Mouse (Mus musculus): Measurements from ENCODE around the gene Zfp958.

GRCm38 (mm10) chr8:4627349-4627748, 14.4 kb downstream of the Zfp958 start:
- TF ChIP-seq CTCF (IDR thresholded peaks at IDR 0.05; ENCODE audit: control insufficient read depth, insufficient read depth, insufficient replicate concordance, low read depth, low read length) (no peak), POLR2A (IDR thresholded peaks at IDR 0.05; ENCODE audit: control insufficient read depth, low read depth, low read length) (no peak)

All from testis, adult 2 months (tissue).